Mouse (Mus musculus) monocyte, adult 5-6 weeks (primary cell): Measurements from ENCODE around the gene Rin2. TPM values are rescaled to one million over a fixed set of nuclear protein-coding genes. Genes with fewer than 3 reads are reported as not detected.
"Not testable (repeated sequence)": the region's sequence is repeated elsewhere in the genome, so short reads cannot be mapped to it uniquely, and the experiment has no call there.

Source experiments
- ATAC-seq: fragments of 153-309, 156-312 bp; replicated peaks from 2 replicates; pipeline ENCODE4 v1.8.0; 2017; ENCODE audit warnings: mild to moderate bottlenecking; ENCODE audit not compliant: low TSS enrichment, insufficient number of reproducible peaks, severe bottlenecking, poor library complexity, low FRiP score
- total RNA-seq: library from RNA; stranded (forward); fragments of 200-1000, 200-491, 200-594 nt; gene quantifications from 3 replicates; pipeline ENCODE4 v1.2.3, GENCODE M21; 2017

Gene Rin2
- total RNA-seq, 1 experiment from 2014 or later: 46.6 TPM

- ATAC-seq: peak; percentile 69
Measured at GRCm38 (mm10) chr2:145720743-145721142, 45.7 kb downstream of the Rin2 start.

GRCm38 (mm10) chr2:145722304-145722703 lies 47.3 kb downstream of the Rin2 start:
- ATAC-seq: not testable (repeated sequence)

- ATAC-seq: no peak
Measured at GRCm38 (mm10) chr2:145724288-145724687, 49.3 kb downstream of the Rin2 start.

- ATAC-seq: no peak
Measured at GRCm38 (mm10) chr2:145729414-145729813, 54.4 kb downstream of the Rin2 start.

GRCm38 (mm10) chr2:145730189-145730880 lies 55.3 kb downstream of the Rin2 start:
- peak; percentile 76; the same call in 1 of the 2 replicates for ATAC-seq

GRCm38 (mm10) chr2:145730905-145731304 lies 55.9 kb downstream of the Rin2 start:
- ATAC-seq: no peak

GRCm38 (mm10) chr2:145735079-145735478 lies 60.1 kb downstream of the Rin2 start:
- ATAC-seq: no peak

- no peak for ATAC-seq
Measured at GRCm38 (mm10) chr2:145736543-145736942, 61.5 kb downstream of the Rin2 start.

GRCm38 (mm10) chr2:145737196-145737595 lies 62.2 kb downstream of the Rin2 start:
- no peak for ATAC-seq

GRCm38 (mm10) chr2:145740729-145741128 lies 65.7 kb downstream of the Rin2 start:
- peak; percentile 85 for ATAC-seq

GRCm38 (mm10) chr2:145742795-145743710 lies 68.0 kb downstream of the Rin2 start:
- no peak for ATAC-seq

GRCm38 (mm10) chr2:145746406-145746805 lies 71.4 kb downstream of the Rin2 start:
- ATAC-seq: no peak

- ATAC-seq: no peak
Measured at GRCm38 (mm10) chr2:145749645-145750044, 74.6 kb downstream of the Rin2 start.

GRCm38 (mm10) chr2:145752572-145752971 lies 77.6 kb downstream of the Rin2 start:
- ATAC-seq: no peak

- no peak for ATAC-seq
Measured at GRCm38 (mm10) chr2:145753973-145754372, 79.0 kb downstream of the Rin2 start.

- ATAC-seq: no peak
Measured at GRCm38 (mm10) chr2:145755864-145756822, 81.1 kb downstream of the Rin2 start.

- no peak for ATAC-seq
Measured at GRCm38 (mm10) chr2:145760121-145760520, 85.1 kb downstream of the Rin2 start.

- no peak for ATAC-seq
Measured at GRCm38 (mm10) chr2:145761436-145761835, 86.4 kb downstream of the Rin2 start.

GRCm38 (mm10) chr2:145769964-145770363 lies 94.9 kb downstream of the Rin2 start:
- no peak for ATAC-seq
